Mouse (Mus musculus): ENCODE results near the gene Tubb4b. TPM values are rescaled to one million over a fixed set of nuclear protein-coding genes. Genes with fewer than 3 reads are reported as not detected.

Tubb4b gene
- polyA plus RNA-seq, 1 experiment from 2014 or later: 466 TPM

- Histone ChIP-seq H3K27ac (ENCODE audit: low read depth, low read length) (peak overlapping the region; percentile 78), H3K36me3 (ENCODE audit: control insufficient read depth, insufficient read depth) (no peaks in the 10 kb centered on the region), H3K4me2 (replicated peaks; ENCODE audit: low read depth) (peak overlapping the region; percentile 41), H3K4me1 (replicated peaks; ENCODE audit: control insufficient read depth, insufficient read depth, low read length) (peaks cover 13% of the 10 kb centered on the region), H3K9ac (ENCODE audit: low read depth, low read length) (peak overlapping the region; percentile 31; the same call in 1 of the 2 replicates), H3K4me3 (ENCODE audit: low read depth, low read length) (no peak overlapping the region), H3K27me3 (replicated peaks; ENCODE audit: control insufficient read depth, insufficient read depth, low read length) (no peaks in the 10 kb centered on the region), H3K9me3 (ENCODE audit: control insufficient read depth) (no peaks in the 10 kb centered on the region)
- TF ChIP-seq CTCF (IDR thresholded peaks at IDR 0.05; ENCODE audit: low read depth): no peak
- no peak for ATAC-seq
- 71% methylated on average over 6 of the region's 6 CpGs for WGBS
Measured at GRCm38 (mm10) chr2:25228995-25229530, 4.6 kb upstream of the Tubb4b start.

DNA sequence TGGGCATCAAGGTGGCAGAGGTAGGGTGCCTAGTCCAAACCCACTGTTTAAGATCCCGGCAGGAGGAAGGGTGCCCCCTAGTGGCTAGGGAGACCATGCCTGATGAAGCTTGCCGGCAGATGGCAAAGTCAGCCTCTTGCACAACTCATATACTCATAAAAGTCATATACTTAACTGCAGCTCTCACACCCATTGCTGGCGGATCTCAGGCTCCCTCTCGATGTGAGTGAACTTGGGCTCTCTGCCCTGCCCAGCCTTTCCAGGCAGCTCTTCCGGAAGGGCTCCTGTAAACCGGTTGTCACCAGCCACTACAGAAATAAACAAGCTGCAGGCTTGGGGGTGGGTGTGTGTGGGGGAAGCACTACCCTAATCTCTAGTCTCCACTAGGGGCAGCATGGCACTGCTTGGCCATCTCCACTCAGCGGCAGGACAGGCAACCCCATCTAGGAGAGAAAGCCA, 4.0 kb upstream of the Tubb4b start:
- no peaks in the 10 kb centered on the region for H3K27me3 ChIP-seq (replicated peaks; ENCODE audit: control insufficient read depth, insufficient read depth, low read length)
- TF ChIP-seq CTCF (IDR thresholded peaks at IDR 0.05; ENCODE audit: low read depth): peak; percentile 77
- H3K9me3 ChIP-seq (ENCODE audit: control insufficient read depth): no peaks in the 10 kb centered on the region
- H3K9ac ChIP-seq (ENCODE audit: low read depth, low read length): peak overlapping the region; percentile 31; the same call in 1 of the 2 replicates
- peak overlapping the region; percentile 9; the same call in 1 of the 2 replicates for H3K4me3 ChIP-seq (ENCODE audit: low read depth, low read length)
- H3K27ac ChIP-seq (ENCODE audit: low read depth, low read length): peak overlapping the region; percentile 78
- peak; percentile 67 for ATAC-seq
- no peaks in the 10 kb centered on the region for H3K36me3 ChIP-seq (ENCODE audit: control insufficient read depth, insufficient read depth)
- peak overlapping the region; percentile 41 for H3K4me2 ChIP-seq (replicated peaks; ENCODE audit: low read depth)
- under 1% methylated on average over 7 of the region's 7 CpGs for WGBS
- H3K4me1 ChIP-seq (replicated peaks; ENCODE audit: control insufficient read depth, insufficient read depth, low read length): peaks cover 11% of the 10 kb centered on the region

DNA sequence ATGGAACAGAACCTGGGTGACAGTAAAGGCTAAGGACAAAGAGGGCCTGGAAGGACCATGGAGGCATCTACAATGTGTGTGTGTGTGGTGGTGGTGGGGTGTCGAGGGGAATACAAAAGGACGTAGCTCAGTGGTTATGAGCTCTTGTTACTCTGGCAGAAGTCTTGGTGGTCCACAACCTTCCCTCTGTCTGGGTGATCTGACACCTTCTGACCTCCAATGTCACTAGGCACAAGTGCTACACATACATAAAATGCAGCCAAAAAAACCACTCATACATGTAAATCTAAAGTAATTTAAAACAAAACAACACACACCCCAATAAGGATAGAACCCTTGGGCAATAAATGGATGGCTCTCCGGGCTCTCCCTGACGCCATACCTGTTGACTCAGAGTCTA, 2.9 kb upstream of the Tubb4b start:
- H3K4me3 ChIP-seq (ENCODE audit: low read depth, low read length): no peak overlapping the region
- no peak overlapping the region for H3K4me2 ChIP-seq (replicated peaks; ENCODE audit: low read depth)
- H3K27ac ChIP-seq (ENCODE audit: low read depth, low read length): no peak overlapping the region
- H3K9me3 ChIP-seq (ENCODE audit: control insufficient read depth): no peaks in the 10 kb centered on the region
- peaks cover 9% of the 10 kb centered on the region; the same call in 1 of the 2 replicates for H3K4me1 ChIP-seq (replicated peaks; ENCODE audit: control insufficient read depth, insufficient read depth, low read length)
- WGBS: 94% methylated on average over 4 of the region's 4 CpGs
- H3K36me3 ChIP-seq (ENCODE audit: control insufficient read depth, insufficient read depth): no peaks in the 10 kb centered on the region
- H3K27me3 ChIP-seq (replicated peaks; ENCODE audit: control insufficient read depth, insufficient read depth, low read length): no peaks in the 10 kb centered on the region
- TF ChIP-seq CTCF (IDR thresholded peaks at IDR 0.05; ENCODE audit: low read depth): no peak
- no peak for ATAC-seq
- no peak overlapping the region for H3K9ac ChIP-seq (ENCODE audit: low read depth, low read length)

DNA sequence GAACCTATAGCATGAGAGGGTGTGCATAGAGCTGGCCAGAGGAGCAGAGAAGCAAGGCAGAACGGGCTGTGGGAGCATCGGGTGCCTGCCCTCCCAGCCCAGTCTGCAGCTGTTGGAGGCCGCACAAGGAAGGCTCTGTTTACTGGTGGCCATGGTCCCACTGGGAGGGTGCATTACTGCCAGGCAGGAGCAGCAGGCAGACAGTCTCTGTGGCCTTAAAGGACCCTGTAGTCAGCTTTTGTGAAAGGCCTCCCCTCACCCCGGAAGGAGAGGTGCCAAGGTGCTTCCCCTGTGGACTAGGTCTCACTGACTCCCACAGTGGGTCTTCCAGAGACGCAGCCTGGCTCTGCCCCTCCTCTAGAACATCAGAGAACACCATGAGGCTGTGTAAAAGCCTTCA, 2.4 kb upstream of the Tubb4b start:
- ATAC-seq: no peak
- H3K4me2 ChIP-seq (replicated peaks; ENCODE audit: low read depth): no peak overlapping the region
- peaks cover 9% of the 10 kb centered on the region; the same call in 1 of the 2 replicates for H3K4me1 ChIP-seq (replicated peaks; ENCODE audit: control insufficient read depth, insufficient read depth, low read length)
- H3K9me3 ChIP-seq (ENCODE audit: control insufficient read depth): no peaks in the 10 kb centered on the region
- H3K9ac ChIP-seq (ENCODE audit: low read depth, low read length): no peak overlapping the region
- no peak for TF ChIP-seq CTCF (IDR thresholded peaks at IDR 0.05; ENCODE audit: low read depth)
- no peak overlapping the region for H3K4me3 ChIP-seq (ENCODE audit: low read depth, low read length)
- WGBS: 74% methylated on average over 5 of the region's 5 CpGs
- peaks cover 5% of the 10 kb centered on the region; the same call in 1 of the 2 replicates for H3K36me3 ChIP-seq (ENCODE audit: control insufficient read depth, insufficient read depth)
- H3K27ac ChIP-seq (ENCODE audit: low read depth, low read length): no peak overlapping the region
- no peaks in the 10 kb centered on the region for H3K27me3 ChIP-seq (replicated peaks; ENCODE audit: control insufficient read depth, insufficient read depth, low read length)

DNA sequence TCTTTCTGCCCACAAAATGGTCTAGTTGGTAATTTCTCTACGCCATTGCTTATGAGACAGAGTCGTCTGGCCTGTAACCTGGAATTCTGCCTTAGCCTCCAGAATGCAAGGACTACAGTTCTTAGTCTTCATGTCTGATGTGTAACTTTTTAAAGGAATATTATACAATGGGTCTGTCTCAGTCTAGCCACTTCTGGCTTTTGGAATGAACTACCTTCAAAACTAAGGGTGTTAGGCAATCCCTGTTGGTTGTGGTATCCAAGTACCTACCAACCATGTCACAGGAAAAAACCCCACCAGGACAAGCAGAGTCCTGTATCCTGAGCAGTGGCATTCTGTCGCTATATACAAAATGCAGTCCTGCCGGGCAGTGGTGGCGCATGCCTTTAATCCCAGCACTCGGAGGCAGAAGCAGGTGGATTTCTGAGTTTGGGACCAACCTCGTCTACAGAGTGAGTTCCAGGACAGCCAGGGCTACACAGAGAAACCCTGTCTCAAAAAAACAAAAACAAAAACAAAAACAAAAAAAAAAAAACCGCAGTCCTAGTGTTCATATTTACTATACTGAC, 1.4 kb upstream of the Tubb4b start:
- Histone ChIP-seq H3K4me1 (replicated peaks; ENCODE audit: control insufficient read depth, insufficient read depth, low read length) (peaks cover 9% of the 10 kb centered on the region; the same call in 1 of the 2 replicates), H3K36me3 (ENCODE audit: control insufficient read depth, insufficient read depth) (peaks cover 12% of the 10 kb centered on the region; the same call in 1 of the 2 replicates), H3K4me3 (ENCODE audit: low read depth, low read length) (peak overlapping the region; percentile 87; the same call in 1 of the 2 replicates), H3K9me3 (ENCODE audit: control insufficient read depth) (no peaks in the 10 kb centered on the region), H3K27me3 (replicated peaks; ENCODE audit: control insufficient read depth, insufficient read depth, low read length) (no peaks in the 10 kb centered on the region), H3K27ac (ENCODE audit: low read depth, low read length) (peak overlapping the region; percentile 94), H3K9ac (ENCODE audit: low read depth, low read length) (no peak overlapping the region), H3K4me2 (replicated peaks; ENCODE audit: low read depth) (peak overlapping the region; percentile 64)
- 69% methylated on average over 8 of the region's 8 CpGs for WGBS
- ATAC-seq: no peak
- no peak for TF ChIP-seq CTCF (IDR thresholded peaks at IDR 0.05; ENCODE audit: low read depth)

DNA sequence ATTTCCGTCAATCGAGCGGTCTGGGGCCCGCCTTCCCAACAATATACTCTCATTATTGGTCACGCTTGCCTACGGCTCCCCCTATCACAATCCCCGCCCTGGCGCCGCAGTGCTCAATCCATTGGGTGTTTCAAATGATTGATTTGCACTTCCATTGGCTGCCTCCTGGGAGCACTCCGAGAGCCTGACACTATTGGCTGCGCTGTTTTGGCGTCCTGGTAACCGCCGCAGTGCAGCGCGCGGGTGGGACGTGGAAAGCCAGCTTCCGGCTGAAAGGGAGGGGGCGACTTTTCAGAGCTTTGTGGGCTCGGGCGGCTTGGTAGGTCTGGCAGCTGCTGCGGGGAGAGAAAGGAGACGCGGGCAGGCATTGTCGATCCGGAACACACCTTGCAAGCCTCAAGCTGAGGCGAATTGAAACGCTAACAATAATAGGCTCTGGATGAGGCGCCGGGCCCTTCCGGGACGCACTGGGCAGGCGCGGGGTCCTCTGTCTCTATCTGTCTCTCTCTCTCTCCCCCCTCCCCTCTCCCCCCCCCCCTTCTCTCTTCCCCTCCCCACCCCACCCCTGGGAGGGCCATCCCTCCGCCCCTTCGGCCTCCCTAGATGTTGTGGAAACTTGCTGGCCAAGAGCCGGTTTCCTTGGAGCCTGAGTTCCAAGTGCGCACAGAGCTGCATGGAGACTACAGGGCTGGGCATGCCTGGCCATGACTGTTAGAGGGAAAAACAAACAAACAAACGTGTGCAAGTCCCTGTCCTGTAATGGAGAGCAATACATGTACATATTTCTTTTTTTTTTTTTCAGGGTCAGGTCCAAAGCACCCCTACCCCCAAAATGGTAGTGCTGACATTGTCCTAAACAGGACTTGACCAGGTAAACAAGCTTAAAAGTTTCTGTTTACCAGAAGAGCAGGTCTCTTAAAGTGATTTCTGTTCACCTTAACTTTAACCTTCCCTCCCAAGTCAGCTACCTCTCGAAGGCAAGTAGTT, 557 bp upstream of the Tubb4b start:
- H3K27ac ChIP-seq (ENCODE audit: low read depth, low read length): peak overlapping the region; percentile 94
- peaks cover 9% of the 10 kb centered on the region; the same call in 1 of the 2 replicates for H3K4me1 ChIP-seq (replicated peaks; ENCODE audit: control insufficient read depth, insufficient read depth, low read length)
- H3K27me3 ChIP-seq (replicated peaks; ENCODE audit: control insufficient read depth, insufficient read depth, low read length): no peaks in the 10 kb centered on the region
- WGBS: 2% methylated on average over 41 of the region's 41 CpGs
- peak; percentile 87 for ATAC-seq
- H3K36me3 ChIP-seq (ENCODE audit: control insufficient read depth, insufficient read depth): peaks cover 12% of the 10 kb centered on the region; the same call in 1 of the 2 replicates
- peak overlapping the region; percentile 64 for H3K4me2 ChIP-seq (replicated peaks; ENCODE audit: low read depth)
- 0 out of 2 replicates have a peak, but pooled peaks have one; percentile 15 for TF ChIP-seq CTCF (IDR thresholded peaks at IDR 0.05; ENCODE audit: low read depth)
- H3K4me3 ChIP-seq (ENCODE audit: low read depth, low read length): peak overlapping the region; percentile 87
- peak overlapping the region; percentile 51 for H3K9ac ChIP-seq (ENCODE audit: low read depth, low read length)
- H3K9me3 ChIP-seq (ENCODE audit: control insufficient read depth): no peaks in the 10 kb centered on the region
